Mouse (Mus musculus) liver, embryonic 15.5 days (tissue): Measurements from ENCODE around the gene Dlx3. TPM values are rescaled to one million over a fixed set of nuclear protein-coding genes. Genes with fewer than 3 reads are reported as not detected.

Experiments used
- ATAC-seq: fragments of 200-750 bp; cut with Nextera tagmentation; 2 replicates; pipeline ENCODE4 v1.8.0; 2017; ENCODE audit warnings: moderate number of reproducible peaks, mild to moderate bottlenecking, moderate library complexity; ENCODE audit not compliant: insufficient read depth
- H3K27ac ChIP-seq: fragments of 300-500 bp; sonication (generic); replicated peaks from 2 replicates; pipeline ENCODE4 v1.5.1; 2015; ENCODE audit warnings: mild to moderate bottlenecking, inconsistent platforms
- H3K27me3 ChIP-seq: fragments of 300-500 bp; sonication (generic); 2 replicates; pipeline ENCODE4 v1.6.1; 2015; ENCODE audit warnings: mild to moderate bottlenecking, inconsistent platforms
- H3K36me3 ChIP-seq: fragments of 300-500 bp; sonication (generic); replicated peaks from 2 replicates; pipeline ENCODE4 v1.6.1; 2015; ENCODE audit warnings: moderate library complexity, mild to moderate bottlenecking, inconsistent platforms
- H3K4me1 ChIP-seq: fragments of 300-500 bp; sonication (generic); replicated peaks from 2 replicates; pipeline ENCODE4 v1.6.1; 2015; ENCODE audit warnings: inconsistent platforms
- H3K4me2 ChIP-seq: fragments of 300-500 bp; sonication (generic); 2 replicates; pipeline ENCODE4 v1.6.1; 2015; ENCODE audit warnings: moderate library complexity, mild to moderate bottlenecking, inconsistent platforms
- H3K4me3 ChIP-seq: fragments of 300-500 bp; sonication (generic); replicated peaks from 2 replicates; pipeline ENCODE4 v1.5.1; 2015; ENCODE audit warnings: mild to moderate bottlenecking, inconsistent platforms
- H3K9ac ChIP-seq: fragments of 300-500 bp; sonication (generic); 2 replicates; pipeline ENCODE4 v1.6.1; 2015; ENCODE audit warnings: moderate library complexity, mild to moderate bottlenecking, inconsistent platforms
- H3K9me3 ChIP-seq: fragments of 300-500 bp; sonication (generic); replicated peaks from 2 replicates; pipeline ENCODE4 v1.6.1; 2016; ENCODE audit warnings: inconsistent platforms
- WGBS: fragments of 180-500 bp; shearing (Covaris S2); methylation state at CpG from one replicate; pipeline ENCODE4 v1.1.7; 2015; ENCODE audit warnings: mixed read lengths; ENCODE audit not compliant: insufficient replicate concordance; 5-methylcytosine and 5-hydroxymethylcytosine counted together
- polyA plus RNA-seq: library from polyadenylated mRNA; unstranded; fragments of >200 nt; fragmentation: Nextera tagmentation; extraction: Ambion mirVana; gene quantifications from 2 replicates; pipeline ENCODE4 v1.2.1, GENCODE M21; 2015

Dlx3 gene
- polyA plus RNA-seq, 1 experiment from 2014 or later = 0.05 TPM

GRCm38 (mm10) chr11:95126272-95127245 is 6.6 kb downstream of the Dlx3 start:
- H3K9ac ChIP-seq = no peak overlapping the region
- 2% methylated on average over 20 of the region's 20 CpGs for WGBS
- no peaks in the 10 kb centered on the region for H3K36me3 ChIP-seq
- H3K27ac ChIP-seq = no peak overlapping the region
- H3K27me3 ChIP-seq = peaks cover 93% of the 10 kb centered on the region
- H3K9me3 ChIP-seq = no peaks in the 10 kb centered on the region
- no peak overlapping the region for H3K4me2 ChIP-seq
- ATAC-seq = no peak
- 0 out of 2 replicates have a peak, but pooled peaks cover 5% of the 10 kb centered on the region for H3K4me1 ChIP-seq
- H3K4me3 ChIP-seq = no peak overlapping the region

- no peaks in the 10 kb centered on the region for H3K36me3 ChIP-seq
- no peak overlapping the region for H3K4me2 ChIP-seq
- no peaks in the 10 kb centered on the region for H3K9me3 ChIP-seq
- H3K9ac ChIP-seq = no peak overlapping the region
- peaks cover 79% of the 10 kb centered on the region for H3K27me3 ChIP-seq
- WGBS = 45% methylated on average over 11 of the region's 11 CpGs
- no peak overlapping the region for H3K27ac ChIP-seq
- H3K4me3 ChIP-seq = no peak overlapping the region
- no peak for ATAC-seq
- 0 out of 2 replicates have a peak, but pooled peaks cover 5% of the 10 kb centered on the region for H3K4me1 ChIP-seq
Measured at GRCm38 (mm10) chr11:95128359-95128758, 8.4 kb downstream of the Dlx3 start.

GRCm38 (mm10) chr11:95130668-95131252 is 10.8 kb downstream of the Dlx3 start:
- no peaks in the 10 kb centered on the region for H3K9me3 ChIP-seq
- no peak overlapping the region for H3K27ac ChIP-seq
- peaks cover 56% of the 10 kb centered on the region for H3K27me3 ChIP-seq
- no peak overlapping the region for H3K4me3 ChIP-seq
- no peak for ATAC-seq
- WGBS = 61% methylated on average over 17 of the region's 17 CpGs
- no peak overlapping the region for H3K4me2 ChIP-seq
- H3K9ac ChIP-seq = no peak overlapping the region
- H3K36me3 ChIP-seq = no peaks in the 10 kb centered on the region
- 0 out of 2 replicates have a peak, but pooled peaks cover 5% of the 10 kb centered on the region for H3K4me1 ChIP-seq

- Histone ChIP-seq H3K27me3 (peaks cover 58% of the 10 kb centered on the region), H3K27ac (no peak overlapping the region), H3K4me1 (no peaks in the 10 kb centered on the region), H3K9ac (no peak overlapping the region), H3K9me3 (no peaks in the 10 kb centered on the region), H3K4me3 (no peak overlapping the region), H3K4me2 (no peak overlapping the region), H3K36me3 (no peaks in the 10 kb centered on the region)
- WGBS = 13% methylated on average over 6 of the region's 6 CpGs
- ATAC-seq = no peak
Measured at GRCm38 (mm10) chr11:95133321-95133720, 13.4 kb downstream of the Dlx3 start.

GRCm38 (mm10) chr11:95137281-95137680 is 17.4 kb downstream of the Dlx3 start:
- Histone ChIP-seq H3K27me3 (peaks cover 68% of the 10 kb centered on the region), H3K27ac (no peak overlapping the region), H3K9ac (no peak overlapping the region), H3K36me3 (no peaks in the 10 kb centered on the region), H3K4me2 (no peak overlapping the region), H3K4me1 (no peaks in the 10 kb centered on the region), H3K4me3 (no peak overlapping the region), H3K9me3 (no peaks in the 10 kb centered on the region)
- no peak for ATAC-seq
- 15% methylated on average over 6 of the region's 6 CpGs for WGBS

GRCm38 (mm10) chr11:95139871-95140270 is 20.0 kb downstream of the Dlx3 start:
- ATAC-seq = no peak
- H3K9me3 ChIP-seq = no peaks in the 10 kb centered on the region
- 49% methylated on average over 5 of the region's 5 CpGs for whole genome bisulfite sequencing
- no peaks in the 10 kb centered on the region for H3K36me3 ChIP-seq
- peaks cover 88% of the 10 kb centered on the region for H3K27me3 ChIP-seq
- no peak overlapping the region for H3K4me2 ChIP-seq
- H3K4me1 ChIP-seq = peaks cover 6% of the 10 kb centered on the region; the same call in 1 of the 2 replicates
- H3K4me3 ChIP-seq = no peak overlapping the region
- H3K9ac ChIP-seq = no peak overlapping the region
- H3K27ac ChIP-seq = no peak overlapping the region

- no peak overlapping the region for H3K27ac ChIP-seq
- 7% methylated on average over 10 of the region's 10 CpGs for whole genome bisulfite sequencing
- H3K4me1 ChIP-seq = peaks cover 18% of the 10 kb centered on the region
- H3K4me2 ChIP-seq = no peak overlapping the region
- ATAC-seq = no peak
- no peak overlapping the region for H3K4me3 ChIP-seq
- H3K9ac ChIP-seq = no peak overlapping the region
- no peaks in the 10 kb centered on the region for H3K9me3 ChIP-seq
- H3K27me3 ChIP-seq = peaks cover 100% of the 10 kb centered on the region
- no peaks in the 10 kb centered on the region for H3K36me3 ChIP-seq
Measured at GRCm38 (mm10) chr11:95142258-95142657, 22.3 kb downstream of the Dlx3 start.

- ATAC-seq = no peak
- H3K27me3 ChIP-seq = peaks cover 100% of the 10 kb centered on the region
- peaks cover 18% of the 10 kb centered on the region for H3K4me1 ChIP-seq
- no peaks in the 10 kb centered on the region for H3K36me3 ChIP-seq
- H3K4me2 ChIP-seq = peak overlapping the region; percentile 29
- no peak overlapping the region for H3K27ac ChIP-seq
- H3K9me3 ChIP-seq = no peaks in the 10 kb centered on the region
- 3% methylated on average over 39 of the region's 39 CpGs for WGBS
- H3K9ac ChIP-seq = no peak overlapping the region
- no peak overlapping the region; the same call in 1 of the 2 replicates for H3K4me3 ChIP-seq
Measured at GRCm38 (mm10) chr11:95142980-95143575, 23.2 kb downstream of the Dlx3 start.

- no peaks in the 10 kb centered on the region for H3K9me3 ChIP-seq
- 5% methylated on average over 4 of the region's 4 CpGs for WGBS
- peaks cover 18% of the 10 kb centered on the region for H3K4me1 ChIP-seq
- no peak for ATAC-seq
- H3K9ac ChIP-seq = no peak overlapping the region
- H3K4me3 ChIP-seq = no peak overlapping the region
- no peak overlapping the region for H3K4me2 ChIP-seq
- peaks cover 100% of the 10 kb centered on the region for H3K27me3 ChIP-seq
- H3K27ac ChIP-seq = no peak overlapping the region
- no peaks in the 10 kb centered on the region for H3K36me3 ChIP-seq
Measured at GRCm38 (mm10) chr11:95143663-95144062, 23.7 kb downstream of the Dlx3 start.

- Histone ChIP-seq H3K36me3 (no peaks in the 10 kb centered on the region), H3K4me2 (peak overlapping the region; percentile 69), H3K9me3 (no peaks in the 10 kb centered on the region), H3K27ac (no peak overlapping the region), H3K9ac (no peak overlapping the region), H3K4me1 (peaks cover 18% of the 10 kb centered on the region), H3K4me3 (peak overlapping the region; percentile 49), H3K27me3 (peaks cover 100% of the 10 kb centered on the region)
- no peak for ATAC-seq
- 10% methylated on average over 9 of the region's 9 CpGs for WGBS
Measured at GRCm38 (mm10) chr11:95144091-95144945, 24.4 kb downstream of the Dlx3 start.
